Mouse (Mus musculus) stomach, postnatal 0 days (tissue): Measurements from ENCODE around the gene Ptprm.

Source experiments
- CTCF ChIP-seq: IDR thresholded peaks from 2 replicates; pipeline ENCODE4 v1.5.1; 2016; ENCODE audit warnings: antibody characterized with exemption, low read depth, mild to moderate bottlenecking, moderate library complexity
- EP300 ChIP-seq: optimal IDR thresholded peaks from 2 replicates; pipeline ENCODE3; 2016; ENCODE audit warnings: antibody characterized with exemption

- TF ChIP-seq CTCF, result no peak
- no peak for TF ChIP-seq EP300
Measured at GRCm38 (mm10) chr17:67302074-67302473, 52.2 kb downstream of the Ptprm start.
